Mouse (Mus musculus): ENCODE measurements at regions not wholly inside any gene's neighbourhood (a gene's known extent, or its start where the extent isn't known, plus 50 kb on each side); places are given as distances from the start of the nearest gene placed in this dataset.

DNA sequence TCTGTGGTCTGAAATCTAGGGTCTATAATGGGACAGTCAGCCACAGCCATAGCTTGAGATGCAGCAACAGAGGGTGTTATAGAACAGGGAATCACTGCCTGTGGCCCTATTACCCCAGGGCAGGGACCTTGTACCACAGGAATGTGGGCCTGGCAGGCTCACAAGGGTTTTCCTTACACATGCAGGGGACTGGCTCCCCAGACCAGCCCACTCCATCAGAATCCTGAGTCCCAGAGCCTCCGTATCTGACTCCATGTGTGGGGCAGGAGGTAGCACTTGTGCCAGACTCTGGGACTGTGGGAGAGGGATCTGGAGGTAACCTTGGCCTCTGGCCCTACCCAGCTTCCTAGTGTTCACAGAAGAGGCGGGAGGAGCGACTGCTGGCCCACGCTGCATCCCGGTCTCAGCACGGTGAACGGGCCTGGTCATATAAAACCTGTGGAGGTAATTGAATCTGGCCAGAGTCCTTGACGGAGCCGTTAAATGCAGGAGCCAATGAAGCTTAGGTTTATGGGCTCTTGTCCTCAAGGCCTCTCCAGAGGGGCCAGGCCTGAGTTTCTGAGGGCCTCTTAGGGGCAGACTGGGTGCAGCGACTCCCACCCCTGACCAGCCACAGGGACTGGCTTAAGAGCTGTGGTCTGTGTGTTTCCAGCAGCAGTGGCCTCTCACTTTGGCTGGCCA, 119.4 kb downstream of the Kif26a start:
- H3K27ac ChIP-seq = no peak overlapping the region
- no peaks in the 10 kb centered on the region for H3K9me3 ChIP-seq (replicated peaks)
- DNase-seq (no peak), ATAC-seq (ENCODE audit: low read depth) (no peak)
- 0 out of 2 replicates have a peak, but pooled peaks cover 2% of the 10 kb centered on the region for H3K27me3 ChIP-seq
- WGBS (ENCODE audit: insufficient replicate concordance) = 63% methylated on average over 10 of the region's 10 CpGs
- H3K4me2 ChIP-seq = no peak overlapping the region
- H3K36me3 ChIP-seq = no peaks in the 10 kb centered on the region
- H3K9ac ChIP-seq = no peak overlapping the region
- H3K4me1 ChIP-seq (replicated peaks) = no peaks in the 10 kb centered on the region
- H3K4me3 ChIP-seq (replicated peaks) = no peak overlapping the region

DNA sequence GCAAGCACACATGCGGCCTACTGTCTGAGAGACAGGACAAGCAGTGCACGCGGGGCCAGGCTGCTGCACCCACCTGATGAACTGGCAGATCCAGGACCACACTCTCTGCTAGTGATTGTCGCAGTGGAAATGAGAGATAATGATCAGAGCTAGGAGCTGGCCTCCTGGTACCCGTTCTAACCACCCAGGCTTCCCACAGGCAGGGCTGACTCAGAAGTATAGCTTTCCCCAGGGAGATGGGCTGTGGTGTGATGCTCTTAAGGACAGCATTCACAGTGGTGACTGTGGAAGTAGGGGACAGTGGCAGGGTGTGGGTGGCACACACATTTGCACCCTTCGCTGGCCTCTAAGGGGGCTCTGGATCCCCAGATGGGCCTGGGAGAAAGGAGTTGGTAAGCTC, 128.0 kb downstream of the Kif26a start:
- Histone ChIP-seq H3K9me3 (replicated peaks) (no peaks in the 10 kb centered on the region), H3K27me3 (no peaks in the 10 kb centered on the region), H3K4me2 (no peak overlapping the region), H3K4me1 (replicated peaks) (peaks cover 6% of the 10 kb centered on the region; the same call in 1 of the 2 replicates), H3K9ac (no peak overlapping the region), H3K36me3 (no peaks in the 10 kb centered on the region), H3K27ac (no peak overlapping the region), H3K4me3 (replicated peaks) (no peak overlapping the region)
- ATAC-seq (ENCODE audit: low read depth) (no peak), DNase-seq (no peak)
- WGBS (ENCODE audit: insufficient replicate concordance) = 52% methylated on average over 6 of the region's 6 CpGs

DNA sequence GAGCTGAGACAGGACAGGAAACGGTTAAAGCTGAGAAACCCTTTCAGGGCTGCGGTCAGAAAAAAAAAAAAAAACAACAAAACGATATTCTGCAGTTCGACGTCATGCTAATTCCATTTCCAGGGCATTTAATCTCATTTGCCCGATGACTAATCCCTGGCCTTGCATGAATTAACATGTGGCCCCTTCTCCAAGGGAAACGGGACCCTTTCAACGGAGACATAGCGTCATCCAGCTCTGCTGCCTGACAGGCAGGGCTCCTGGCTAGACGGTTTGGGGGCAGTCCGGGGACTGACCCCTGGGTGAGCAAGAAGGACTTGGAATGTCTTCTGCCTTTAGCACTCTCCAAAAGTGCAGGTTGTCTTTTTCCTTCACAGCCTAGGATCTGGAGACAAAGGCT, 128.7 kb downstream of the Kif26a start:
- DNase-seq = no peak
- H3K36me3 ChIP-seq = no peaks in the 10 kb centered on the region

DNA sequence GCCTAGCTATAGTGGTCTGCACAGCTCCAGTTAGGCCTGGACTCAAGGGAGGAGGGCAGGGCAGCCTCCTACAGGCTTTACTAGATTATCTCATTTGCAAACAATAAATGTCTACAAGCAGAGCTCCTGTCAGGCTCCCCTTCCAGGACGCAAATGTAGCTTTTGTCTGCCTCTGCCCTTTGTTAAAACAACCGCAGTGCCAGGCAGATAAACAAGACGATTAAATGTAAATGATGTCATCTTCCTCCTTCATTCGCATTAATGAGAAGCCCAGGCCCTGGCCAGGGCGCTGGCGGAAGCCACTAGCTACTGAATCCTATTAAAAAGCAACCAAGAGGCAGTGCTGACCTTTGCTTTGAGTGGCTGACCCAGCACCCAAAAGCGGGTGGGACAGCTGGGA, 130.6 kb downstream of the Kif26a start:
- no peaks in the 10 kb centered on the region for H3K27me3 ChIP-seq
- H3K4me2 ChIP-seq = no peak overlapping the region
- H3K27ac ChIP-seq = no peak overlapping the region
- DNase-seq (no peak), ATAC-seq (ENCODE audit: low read depth) (no peak)
- H3K9ac ChIP-seq = no peak overlapping the region
- H3K4me3 ChIP-seq (replicated peaks) = no peak overlapping the region
- H3K4me1 ChIP-seq (replicated peaks) = peaks cover 6% of the 10 kb centered on the region; the same call in 1 of the 2 replicates
- H3K9me3 ChIP-seq (replicated peaks) = no peaks in the 10 kb centered on the region
- H3K36me3 ChIP-seq = no peaks in the 10 kb centered on the region
- WGBS (ENCODE audit: insufficient replicate concordance) = 24% methylated on average over 7 of the region's 7 CpGs

More for the DNA sequence above, 128.7 kb downstream of the Kif26a start:
- Histone ChIP-seq H3K4me1 (replicated peaks) (peaks cover 6% of the 10 kb centered on the region; the same call in 1 of the 2 replicates), H3K9me3 (replicated peaks) (no peaks in the 10 kb centered on the region), H3K4me2 (no peak overlapping the region), H3K4me3 (replicated peaks) (no peak overlapping the region), H3K27ac (no peak overlapping the region), H3K27me3 (no peaks in the 10 kb centered on the region), H3K9ac (no peak overlapping the region)
- ATAC-seq (ENCODE audit: low read depth) = no peak
- WGBS (ENCODE audit: insufficient replicate concordance) = 44% methylated on average over 11 of the region's 11 CpGs

GRCm38 (mm10) chr12:112277511-112277910, 131.5 kb downstream of the Kif26a start:
- Histone ChIP-seq H3K4me3 (replicated peaks) (no peak overlapping the region), H3K27ac (no peak overlapping the region), H3K9me3 (replicated peaks) (no peaks in the 10 kb centered on the region), H3K4me2 (no peak overlapping the region), H3K9ac (no peak overlapping the region), H3K4me1 (replicated peaks) (peaks cover 6% of the 10 kb centered on the region; the same call in 1 of the 2 replicates), H3K36me3 (no peaks in the 10 kb centered on the region), H3K27me3 (no peaks in the 10 kb centered on the region)
- WGBS (ENCODE audit: insufficient replicate concordance) = 60% methylated on average over 14 of the region's 14 CpGs
- ATAC-seq (ENCODE audit: low read depth) (peak; percentile 37; the same call in 1 of the 2 replicates), DNase-seq (no peak)

DNA sequence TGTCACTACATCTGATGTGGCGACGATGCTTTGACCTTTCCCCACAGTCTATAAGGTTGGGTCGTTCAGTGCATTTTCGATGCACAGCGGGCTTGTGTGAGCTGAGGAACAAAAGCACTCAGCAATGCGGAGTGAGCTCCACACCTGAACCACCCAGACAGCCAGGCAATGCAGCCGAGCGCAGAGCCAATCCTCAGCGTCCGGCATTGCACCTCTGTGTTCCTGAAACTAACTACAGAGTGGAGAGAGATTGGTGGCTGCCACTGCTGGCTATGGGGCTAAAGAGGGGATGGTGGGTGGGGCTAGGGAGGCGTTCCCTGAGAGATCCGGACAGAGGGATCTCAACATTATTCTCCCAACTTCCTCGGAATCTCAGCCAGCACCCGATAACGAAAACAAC, 139.1 kb downstream of the Kif26a start:
- no peak for ATAC-seq (ENCODE audit: low read depth)
- 62% methylated on average over 15 of the region's 15 CpGs for WGBS (ENCODE audit: insufficient replicate concordance)

GRCm38 (mm10) chr12:112288786-112289185, 142.8 kb downstream of the Kif26a start:
- no peak for DNase-seq

More for the DNA sequence above, 139.1 kb downstream of the Kif26a start:
- Histone ChIP-seq H3K27ac (no peak overlapping the region), H3K9ac (no peak overlapping the region), H3K27me3 (no peaks in the 10 kb centered on the region), H3K4me1 (replicated peaks) (no peaks in the 10 kb centered on the region), H3K9me3 (replicated peaks) (no peaks in the 10 kb centered on the region), H3K4me3 (replicated peaks) (no peak overlapping the region), H3K4me2 (no peak overlapping the region), H3K36me3 (no peaks in the 10 kb centered on the region)
- no peak for DNase-seq

DNA sequence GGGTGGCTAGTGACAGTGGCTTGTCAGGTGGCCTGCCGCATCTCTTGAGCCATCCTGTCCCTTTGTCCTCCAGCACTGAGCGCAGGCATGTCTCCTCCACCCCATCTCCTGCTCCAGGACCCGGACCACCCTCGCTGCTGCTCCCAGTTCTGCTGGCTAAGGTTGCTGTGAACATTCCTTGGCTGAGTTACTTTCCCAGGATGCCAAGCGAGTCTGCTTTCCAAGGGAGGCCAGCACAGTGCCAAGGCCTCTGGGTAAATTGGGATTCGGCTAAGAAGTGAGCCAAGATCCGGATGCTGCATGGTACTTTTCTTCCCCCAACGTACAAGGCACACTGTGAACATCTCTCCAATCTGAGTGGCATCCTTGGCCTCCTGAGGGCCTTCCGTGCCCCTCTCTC, 144.3 kb downstream of the Kif26a start:
- 80% methylated on average over 9 of the region's 9 CpGs for WGBS (ENCODE audit: insufficient replicate concordance)
- Histone ChIP-seq H3K27ac (no peak overlapping the region), H3K27me3 (no peaks in the 10 kb centered on the region), H3K4me2 (no peak overlapping the region), H3K9ac (no peak overlapping the region), H3K9me3 (replicated peaks) (no peaks in the 10 kb centered on the region), H3K4me1 (replicated peaks) (peaks cover 15% of the 10 kb centered on the region), H3K36me3 (no peaks in the 10 kb centered on the region), H3K4me3 (replicated peaks) (no peak overlapping the region)
- DNase-seq (no peak), ATAC-seq (ENCODE audit: low read depth) (no peak)

More at GRCm38 (mm10) chr12:112288786-112289185, 142.8 kb downstream of the Kif26a start:
- H3K27ac ChIP-seq = no peak overlapping the region
- no peaks in the 10 kb centered on the region for H3K27me3 ChIP-seq
- no peaks in the 10 kb centered on the region for H3K36me3 ChIP-seq
- no peak overlapping the region for H3K4me2 ChIP-seq
- ATAC-seq (ENCODE audit: low read depth) = no peak
- no peak overlapping the region for H3K9ac ChIP-seq
- H3K9me3 ChIP-seq (replicated peaks) = no peaks in the 10 kb centered on the region
- no peak overlapping the region for H3K4me3 ChIP-seq (replicated peaks)
- peaks cover 15% of the 10 kb centered on the region for H3K4me1 ChIP-seq (replicated peaks)
- 64% methylated on average over 3 of the region's 3 CpGs for WGBS (ENCODE audit: insufficient replicate concordance)

- WGBS (ENCODE audit: insufficient replicate concordance) = 14% methylated on average over 16 of the region's 16 CpGs
- H3K9ac ChIP-seq = no peak overlapping the region
- peak overlapping the region; percentile 30 for H3K4me2 ChIP-seq
- no peaks in the 10 kb centered on the region for H3K27me3 ChIP-seq
- H3K4me3 ChIP-seq (replicated peaks) = no peak overlapping the region
- H3K4me1 ChIP-seq (replicated peaks) = peaks cover 15% of the 10 kb centered on the region
- no peaks in the 10 kb centered on the region for H3K36me3 ChIP-seq
- H3K27ac ChIP-seq = peak overlapping the region; percentile 18; the same call in 1 of the 2 replicates
- DNase-seq (peak; percentile 43), ATAC-seq (ENCODE audit: low read depth) (peak; percentile 90)
- H3K9me3 ChIP-seq (replicated peaks) = no peaks in the 10 kb centered on the region
Measured at GRCm38 (mm10) chr12:112291748-112292561, 145.9 kb downstream of the Kif26a start.

- no peak for DNase-seq
- Histone ChIP-seq H3K4me3 (replicated peaks) (no peak overlapping the region), H3K27ac (no peak overlapping the region), H3K4me2 (no peak overlapping the region), H3K27me3 (no peaks in the 10 kb centered on the region), H3K36me3 (no peaks in the 10 kb centered on the region), H3K4me1 (replicated peaks) (peaks cover 15% of the 10 kb centered on the region), H3K9me3 (replicated peaks) (no peaks in the 10 kb centered on the region), H3K9ac (no peak overlapping the region)
- 69% methylated on average over 13 of the region's 13 CpGs for WGBS (ENCODE audit: insufficient replicate concordance)
- no peak for ATAC-seq (ENCODE audit: low read depth)
Measured at GRCm38 (mm10) chr12:112293105-112293504, 147.1 kb downstream of the Kif26a start.

GRCm38 (mm10) chr12:112295337-112295941, 149.4 kb downstream of the Kif26a start:
- H3K27ac ChIP-seq = no peak overlapping the region

More at GRCm38 (mm10) chr12:112295337-112295941, 149.4 kb downstream of the Kif26a start:
- WGBS (ENCODE audit: insufficient replicate concordance) = 61% methylated on average over 6 of the region's 6 CpGs
- DNase-seq = no peak
- Histone ChIP-seq H3K4me3 (replicated peaks) (no peak overlapping the region), H3K9me3 (replicated peaks) (no peaks in the 10 kb centered on the region), H3K4me2 (no peak overlapping the region), H3K9ac (no peak overlapping the region), H3K4me1 (replicated peaks) (peaks cover 15% of the 10 kb centered on the region), H3K27me3 (0 out of 2 replicates have a peak, but pooled peaks cover 2% of the 10 kb centered on the region), H3K36me3 (no peaks in the 10 kb centered on the region)
- ATAC-seq (ENCODE audit: low read depth) = no peak

All from liver, embryonic 13.5 days (tissue).